Mouse (Mus musculus) left cerebral cortex, postnatal 4 days (tissue): ENCODE data around the gene Prl7d1. TPM values are rescaled to one million over a fixed set of nuclear protein-coding genes. Genes with fewer than 3 reads are reported as not detected.
"Not testable (repeated sequence)": the region's sequence is repeated elsewhere in the genome, so short reads cannot be mapped to it uniquely, and the experiment has no call there.

Source experiments
- DNase-seq: peaks from one replicate; pipeline ENCODE4 v3.0.0-alpha.2; 2022
- intact Hi-C: fragments of 180-260 bp; cut with DNase I; formaldehyde crosslinking; loops from one replicate; pipeline ENCODE4 v1.15.1; 2025
- total RNA-seq, 2 experiments: library from RNA; stranded (reverse); gene quantifications; 2 replicates each; pipeline ENCODE4 v1.2.3; 2021

Prl7d1 gene
- total RNA-seq: not detected

DNA sequence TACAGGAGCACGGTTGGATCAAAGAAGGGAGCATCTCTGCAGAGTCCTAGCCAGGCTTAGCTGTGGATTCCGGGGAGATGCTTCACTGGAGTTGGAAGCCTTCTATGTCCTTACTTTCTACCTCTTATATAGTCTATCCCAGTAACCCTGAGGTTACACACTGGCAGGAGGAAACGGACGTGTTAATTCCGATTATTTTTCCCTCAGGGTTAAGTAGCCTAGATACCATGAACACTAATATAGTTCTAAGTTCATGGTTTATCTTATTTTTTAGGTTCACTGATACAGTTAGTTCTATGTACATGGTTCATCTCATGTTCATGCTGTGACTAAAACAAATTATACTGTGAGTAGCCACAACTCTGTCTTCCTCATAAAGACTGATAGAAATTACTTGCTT lies at the start of gene Prl7d1:
Gene Prl7d1 (minus strand): TSS at position 101 of the 400 bp plus-strand sequence.
- intact Hi-C loops: no loop called here
- DNase-seq: no peak

DNA sequence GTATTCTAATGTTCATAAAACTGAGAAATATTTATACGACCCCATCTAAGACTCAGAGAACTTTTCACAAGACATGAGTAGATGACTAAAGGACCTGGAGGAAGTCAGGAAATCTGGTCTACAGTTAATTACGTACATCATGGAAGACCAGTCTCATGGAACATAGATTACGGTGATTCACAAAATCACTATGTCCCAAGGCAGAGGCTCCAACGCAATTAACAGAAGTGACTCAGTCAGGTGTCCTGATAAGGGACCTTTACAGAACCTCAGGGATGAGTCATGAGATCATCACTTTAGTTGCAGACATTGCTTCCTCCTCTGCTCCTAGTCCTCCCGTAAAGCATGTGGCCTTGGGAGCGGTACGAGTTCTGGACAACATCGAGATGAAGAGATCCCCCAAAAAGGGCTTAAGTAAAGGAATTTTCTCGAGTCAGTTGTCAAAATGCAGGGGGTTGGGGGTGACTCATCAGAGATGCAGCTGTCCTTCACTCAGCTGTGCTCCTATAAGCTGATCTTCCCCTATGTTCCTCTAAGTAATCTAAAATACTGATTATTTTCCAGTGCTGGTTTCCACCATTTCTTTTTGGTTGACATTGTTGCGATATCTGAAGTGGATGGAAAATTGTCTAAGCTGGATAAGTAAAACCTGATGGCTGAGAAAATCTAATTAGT lies 18.1 kb upstream of the Prl7d1 start:
- intact Hi-C loops: no loop called here
- no peak for DNase-seq

DNA sequence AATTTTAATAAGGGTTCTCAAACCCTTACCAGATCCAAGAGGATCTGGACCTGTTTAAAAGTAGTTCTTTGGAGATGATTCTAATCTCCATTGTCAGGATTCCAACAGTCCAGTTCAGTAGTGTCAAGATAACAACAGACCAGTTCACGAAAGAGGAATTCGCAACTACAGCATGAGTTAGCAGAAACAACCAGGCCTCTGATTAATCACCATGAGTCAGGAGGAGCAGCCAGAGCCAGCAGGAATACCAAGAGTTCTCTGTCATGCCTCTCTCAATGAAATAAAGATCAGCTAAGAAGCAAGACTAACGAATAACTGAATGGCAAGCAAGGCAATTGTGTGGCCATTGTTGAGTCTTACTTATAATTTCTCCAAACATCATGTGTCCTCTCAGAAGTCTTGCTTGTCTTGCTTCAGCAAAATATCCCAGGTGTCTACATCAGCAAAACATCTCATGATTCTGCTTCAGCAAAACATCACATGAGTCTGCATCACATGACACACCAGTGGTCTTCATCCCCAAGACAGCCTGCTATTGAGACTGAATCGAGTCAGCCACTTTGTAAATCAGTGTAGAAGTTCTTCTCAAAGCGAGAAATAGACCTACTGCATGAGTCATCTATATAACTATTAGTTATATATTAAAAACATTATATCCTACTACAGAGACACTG lies 13.9 kb upstream of the Prl7d1 start:
- DNase-seq, intact Hi-C loops: not testable (repeated sequence)

DNA sequence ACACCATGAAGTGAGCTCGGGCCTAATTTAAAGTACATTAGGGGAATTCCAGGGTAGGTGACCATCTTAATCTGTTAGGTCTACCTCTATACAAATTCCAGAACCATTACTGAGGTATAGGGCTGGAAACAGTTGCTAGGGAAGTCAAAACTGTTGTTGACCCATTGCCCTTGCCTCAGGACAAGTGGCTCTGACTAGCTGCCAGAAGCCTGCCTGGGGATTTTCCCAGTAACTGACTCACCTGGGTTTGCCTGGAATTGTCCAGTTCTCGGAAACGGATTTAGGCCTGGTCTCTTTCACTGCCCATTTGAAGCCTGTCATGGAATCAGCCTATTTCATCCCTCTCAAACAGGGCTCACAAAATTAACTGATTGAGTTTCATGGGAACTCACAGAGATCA lies 8.5 kb upstream of the Prl7d1 start:
- DNase-seq, intact Hi-C loops: not testable (repeated sequence)

DNA sequence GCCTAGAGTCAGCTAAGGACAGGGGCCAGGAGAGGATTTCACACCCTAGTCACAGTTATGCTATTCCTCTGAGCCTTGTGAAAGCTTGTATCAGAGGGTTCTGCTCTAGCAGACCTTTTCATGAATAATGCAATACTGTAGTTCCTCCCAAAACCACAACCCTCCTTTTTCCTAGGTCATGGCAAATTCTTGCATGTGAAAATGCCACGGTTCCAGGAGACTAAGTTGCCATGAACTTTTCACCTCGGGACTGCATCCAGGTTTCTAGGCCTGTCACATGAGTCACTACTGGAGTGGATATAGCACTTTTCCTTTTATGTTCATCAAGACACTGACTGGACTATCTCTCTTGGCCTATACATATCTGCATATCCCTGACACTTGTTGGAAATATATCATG lies 10.0 kb downstream of the Prl7d1 start:
- DNase-seq: no peak
- intact Hi-C loops: no loop called here

DNA sequence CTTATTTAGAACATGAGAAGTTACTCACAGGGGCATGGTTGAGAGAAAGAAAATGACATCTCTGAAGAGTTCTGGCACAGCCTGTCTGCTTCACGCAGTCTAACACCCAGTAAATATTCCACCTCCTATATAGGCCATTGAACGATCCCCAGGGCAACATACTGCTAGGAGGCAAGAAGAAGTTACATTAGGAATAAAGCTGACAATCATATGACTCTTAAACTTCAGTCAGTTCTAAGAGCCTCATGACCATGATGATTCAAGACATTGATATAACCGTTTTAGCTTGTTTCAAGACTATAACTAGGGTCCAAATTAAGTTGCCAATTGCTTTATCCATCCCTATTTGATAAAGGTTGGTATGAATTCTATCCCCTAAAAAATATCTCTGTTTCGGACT lies 48.6 kb downstream of the Prl7d1 start, which contains the start of gene Prl7a2:
Gene Prl7a2 (minus strand): TSS at position 101 of the 400 bp plus-strand sequence.
- intact Hi-C loops: no loop called here
- DNase-seq: no peak

DNA sequence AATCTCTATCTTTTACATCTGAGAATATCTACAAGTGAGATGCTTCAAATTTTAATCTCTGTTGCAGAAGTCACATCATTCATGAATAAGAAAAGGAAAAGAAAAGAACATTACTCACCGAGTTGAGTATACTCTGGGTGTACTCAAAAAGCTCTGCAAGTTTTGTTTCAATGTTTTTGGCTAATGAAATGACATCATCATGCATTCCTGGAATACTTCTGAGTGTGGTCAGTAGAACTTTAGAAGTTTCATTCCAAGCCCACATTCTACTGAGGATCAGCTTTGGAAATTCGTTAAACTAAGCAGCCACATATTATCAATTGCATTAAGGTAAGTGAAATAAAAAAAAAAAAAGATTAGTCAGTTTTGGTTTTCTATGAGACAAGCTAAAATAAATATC lies 55.8 kb downstream of the Prl7d1 start:
- intact Hi-C loops: no loop called here
- DNase-seq: no peak

Other genes starting within 250 kb of the Prl7d1 start
- gene Prl8a8, start 203.5 kb downstream of the Prl7d1 start, total RNA-seq: not detected
- gene Prl8a9, start 152.1 kb downstream of the Prl7d1 start, total RNA-seq: not detected
- gene Prl8a1, start 134.6 kb downstream of the Prl7d1 start, total RNA-seq: not detected
- gene Prl7b1, start 106.2 kb downstream of the Prl7d1 start, total RNA-seq: not detected
- gene Prl7a1, start 74.2 kb downstream of the Prl7d1 start, total RNA-seq: not detected
- gene Prl7a2, start 48.7 kb downstream of the Prl7d1 start, total RNA-seq: not detected
- gene Prl7c1, start 64.1 kb upstream of the Prl7d1 start, total RNA-seq: not detected
- gene Prl2a1, start 84.9 kb upstream of the Prl7d1 start, total RNA-seq: not detected
- gene Prl2c1, start 132.6 kb upstream of the Prl7d1 start, total RNA-seq: not detected